Mouse (Mus musculus): Measurements from ENCODE around the gene Sdhaf3.

Sdhaf3 gene

GRCm38 (mm10) chr6:7068782-7069181, 113.0 kb downstream of the Sdhaf3 start:
- DNase-seq (ENCODE audit: low read depth, low spot score): no peak

- DNase-seq (ENCODE audit: low read depth, low spot score): no peak
Observed at GRCm38 (mm10) chr6:7069463-7069862, 113.7 kb downstream of the Sdhaf3 start.

- no peak for DNase-seq (ENCODE audit: low read depth, low spot score)
Observed at GRCm38 (mm10) chr6:7082054-7082453, 126.2 kb downstream of the Sdhaf3 start.

GRCm38 (mm10) chr6:7082467-7083259, 126.9 kb downstream of the Sdhaf3 start:
- DNase-seq (ENCODE audit: low read depth, low spot score): no peak

GRCm38 (mm10) chr6:7083661-7084060, 127.9 kb downstream of the Sdhaf3 start:
- DNase-seq (ENCODE audit: low read depth, low spot score): no peak

GRCm38 (mm10) chr6:7084370-7084769, 128.6 kb downstream of the Sdhaf3 start:
- no peak for DNase-seq (ENCODE audit: low read depth, low spot score)

GRCm38 (mm10) chr6:7085506-7085905, 129.7 kb downstream of the Sdhaf3 start:
- no peak for DNase-seq (ENCODE audit: low read depth, low spot score)

- DNase-seq (ENCODE audit: low read depth, low spot score): no peak
Observed at GRCm38 (mm10) chr6:7092094-7092493, 136.3 kb downstream of the Sdhaf3 start.

All from R1 (cell line).